Mouse (Mus musculus): ENCODE results near the gene Gm6465. TPM values are rescaled to one million over a fixed set of nuclear protein-coding genes. Genes with fewer than 3 reads are reported as not detected.

Gene Gm6465
- polyA plus RNA-seq (2014; fragmentation: Illumina TruSeq; extraction: RNeasy Lipid Tissue Mini Kit (QIAGEN cat#74804); ENCODE audit: low read depth, low replicate concordance), result 26.3 TPM

GRCm38 (mm10) chr5:11845239-11845638, at the start of gene Gm6465:
TSS of gene Gm6465 (plus strand) at chr5:11845539.

Other genes with a start within 250 kb of the Gm6465 start
- gene Gm8922, start 163.6 kb upstream of the Gm6465 start, polyA plus RNA-seq (2014; fragmentation: Illumina TruSeq; extraction: RNeasy Lipid Tissue Mini Kit (QIAGEN cat#74804); ENCODE audit: low read depth, low replicate concordance), result 33.3 TPM
- 99.5 TPM for gene Gm8926, start 75.0 kb upstream of the Gm6465 start, polyA plus RNA-seq (2014; fragmentation: Illumina TruSeq; extraction: RNeasy Lipid Tissue Mini Kit (QIAGEN cat#74804); ENCODE audit: low read depth, low replicate concordance)
- 52.3 TPM for gene 4933402N22Rik, start 72.5 kb downstream of the Gm6465 start, polyA plus RNA-seq (2014; fragmentation: Illumina TruSeq; extraction: RNeasy Lipid Tissue Mini Kit (QIAGEN cat#74804); ENCODE audit: low read depth, low replicate concordance)